16 mouse cellular contexts compared by ENCODE assay signal in genomic region chr2:143835820-143836219, GRCm38 (mm10).
"Had no signal": no experiment of that assay in that cellular context is flagged by ENCODE, and none has a peak within 500 bp of the region (broad histone marks: within the 10 kb centered on the region; RNA-seq: fewer than 3 reads in every experiment).

No protein-coding gene starts in this region.

- H3K36me3 ChIP-seq: lung, embryonic 15.5 days; midbrain, embryonic 13.5 days; midbrain, embryonic 15.5 days; neural tube, embryonic 12.5 days; stomach, embryonic 15.5 days had no signal

- H3K9me3 ChIP-seq: lung, embryonic 15.5 days; megakaryocyte, embryonic 14.5 days; midbrain, embryonic 13.5 days; midbrain, embryonic 15.5 days; neural tube, embryonic 12.5 days; stomach, embryonic 15.5 days had no signal

- H3K4me1 ChIP-seq: stomach, embryonic 15.5 days had no signal

- DNase-seq: liver, postnatal 0 days; lung, adult 2 months; lung, postnatal 14 days; lung, postnatal 4 days; right cerebral cortex, postnatal 14 days; thymus, adult 18-20 months; thymus, postnatal 14 days; thymus, postnatal 36 days had no signal

- H3K4me3 ChIP-seq: lung, embryonic 15.5 days; megakaryocyte, embryonic 14.5 days; midbrain, embryonic 13.5 days; midbrain, embryonic 15.5 days; neural tube, embryonic 12.5 days; stomach, embryonic 15.5 days had no signal

- H3K27ac ChIP-seq: lung, embryonic 15.5 days; midbrain, embryonic 13.5 days; midbrain, embryonic 15.5 days; neural tube, embryonic 12.5 days; stomach, embryonic 15.5 days had no signal

- H3K9ac ChIP-seq: liver, postnatal 0 days; lung, embryonic 15.5 days; midbrain, embryonic 13.5 days; midbrain, embryonic 15.5 days; neural tube, embryonic 12.5 days; stomach, embryonic 15.5 days had no signal

- ATAC-seq: liver, postnatal 0 days; lung, postnatal 0 days; midbrain, embryonic 13.5 days; midbrain, embryonic 15.5 days had no signal

- H3K4me2 ChIP-seq: lung, embryonic 15.5 days; midbrain, embryonic 11.5 days; midbrain, embryonic 13.5 days; midbrain, embryonic 15.5 days; neural tube, embryonic 12.5 days; stomach, embryonic 15.5 days had no signal

- H3K27me3 ChIP-seq: lung, embryonic 15.5 days; midbrain, embryonic 13.5 days; midbrain, embryonic 15.5 days; neural tube, embryonic 12.5 days; stomach, embryonic 15.5 days had no signal
